Mouse (Mus musculus) embryonic fibroblast, embryonic 13.5 days (primary cell): ENCODE measurements around the gene Zswim3.

ENCODE experiments used
- CTCF ChIP-seq: IDR thresholded peaks from 2 replicates; pipeline ENCODE4 v1.5.1; 2011; ENCODE audit warnings: mild to moderate bottlenecking, control low read depth, low read length, moderate library complexity, borderline replicate concordance; ENCODE audit not compliant: insufficient read depth
- POLR2A ChIP-seq: IDR thresholded peaks from 2 replicates; pipeline ENCODE4 v1.6.1; 2011; ENCODE audit warnings: low read depth, mild to moderate bottlenecking, control low read depth, low read length, moderate library complexity

- TF ChIP-seq CTCF (no peak), POLR2A (no peak)
These were observed 13.0 kb upstream of the Zswim3 start for GRCm38 (mm10) chr2:164791841-164792261.
